Mouse (Mus musculus) liver, embryonic 14.5 days (tissue): ENCODE results near the gene Rragd. TPM values are rescaled to one million over a fixed set of nuclear protein-coding genes. Genes with fewer than 3 reads are reported as not detected.

ENCODE experiments used
- ATAC-seq: fragments of 200-750 bp; cut with Nextera tagmentation; 2 replicates; pipeline ENCODE4 v1.8.0; 2017; ENCODE audit warnings: moderate number of reproducible peaks, mild to moderate bottlenecking, moderate library complexity; ENCODE audit not compliant: insufficient read depth
- DNase-seq, 3 experiments: peaks; one replicate each; pipeline ENCODE4 v3.0.0-alpha.2; 2012 to 2013; ENCODE audit warnings: low read depth in 3 of 3, low spot score in 3 of 3
- H3K27ac ChIP-seq: fragments of 300-500 bp; sonication (generic); 2 replicates; pipeline ENCODE4 v1.5.1; 2014; ENCODE audit warnings: moderate library complexity, mild to moderate bottlenecking, control low read depth, inconsistent platforms
- H3K27me3 ChIP-seq: fragments of 300-500 bp; sonication (generic); 2 replicates; pipeline ENCODE4 v1.6.1; 2014; ENCODE audit warnings: mild to moderate bottlenecking, low read length, moderate library complexity; ENCODE audit not compliant: control insufficient read depth, insufficient read depth
- H3K36me3 ChIP-seq: fragments of 300-500 bp; sonication (generic); replicated peaks from 2 replicates; pipeline ENCODE4 v1.6.1; 2014; ENCODE audit warnings: low read depth; ENCODE audit not compliant: control insufficient read depth, insufficient read depth
- H3K4me1 ChIP-seq, 2 experiments: fragments of 200-500 bp in 1 of 2; fragments of 300-500 bp in 1 of 2; sonication (generic) in 1 of 2; replicated peaks; 2 replicates each; pipeline ENCODE4 v1.6.1; 2012 to 2014; ENCODE audit warnings: antibody characterized with exemption in 1 of 2, inconsistent platforms in 1 of 2, low read length in 1 of 2; ENCODE audit not compliant: control insufficient read depth in 2 of 2, insufficient read depth in 2 of 2
- H3K4me2 ChIP-seq: fragments of 300-500 bp; sonication (generic); 2 replicates; pipeline ENCODE4 v1.6.1; 2014; ENCODE audit warnings: low read depth, mild to moderate bottlenecking, control low read depth, moderate library complexity
- H3K4me3 ChIP-seq, 2 experiments: fragments of 200-500 bp in 1 of 2; fragments of 300-500 bp in 1 of 2; sonication (generic) in 1 of 2; 2 replicates each; pipeline ENCODE4 v1.5.1; 2012 to 2014; ENCODE audit warnings: low read depth in 2 of 2, low read length in 2 of 2, mild to moderate bottlenecking in 2 of 2, control low read depth in 1 of 2, inconsistent platforms in 1 of 2, moderate library complexity in 1 of 2; ENCODE audit not compliant: insufficient read depth in 1 of 2
- H3K9ac ChIP-seq: fragments of 300-500 bp; sonication (generic); replicated peaks from 2 replicates; pipeline ENCODE4 v1.6.1; 2014; ENCODE audit warnings: mild to moderate bottlenecking, control low read depth, moderate library complexity
- H3K9me3 ChIP-seq: fragments of 300-500 bp; sonication (generic); 2 replicates; pipeline ENCODE4 v1.6.1; 2016; ENCODE audit warnings: low read length, mixed read lengths; ENCODE audit not compliant: control insufficient read depth
- CTCF ChIP-seq: IDR thresholded peaks from 2 replicates; pipeline ENCODE4 v1.5.1; 2016; ENCODE audit warnings: antibody characterized with exemption, low read depth, control low read depth
- EP300 ChIP-seq: IDR thresholded peaks from 2 replicates; pipeline ENCODE4 v1.6.1; 2016; ENCODE audit warnings: antibody characterized with exemption, low read depth
- WGBS: fragments of 180-500 bp; shearing (Covaris S2); extraction: QIAGEN DNeasy Blood & Tissue Kit; methylation state at CpG from one replicate; pipeline ENCODE4 v1.1.7; 2014; ENCODE audit not compliant: insufficient replicate concordance; 5-methylcytosine and 5-hydroxymethylcytosine counted together
- polyA plus RNA-seq, 2 experiments: library from polyadenylated mRNA; depleted of rRNA in 1 of 2; stranded (reverse) in 1 of 2; unstranded in 1 of 2; fragments of >200 nt; fragmentation: Nextera tagmentation in 1 of 2; extraction: Ambion mirVana in 1 of 2; gene quantifications; 2 replicates each; pipeline versions ENCODE4 v1.2.1 to v1.2.3; 2012 to 2014

Rragd gene
- polyA plus RNA-seq, 2 experiments = 2.4 to 2.6 TPM

DNA sequence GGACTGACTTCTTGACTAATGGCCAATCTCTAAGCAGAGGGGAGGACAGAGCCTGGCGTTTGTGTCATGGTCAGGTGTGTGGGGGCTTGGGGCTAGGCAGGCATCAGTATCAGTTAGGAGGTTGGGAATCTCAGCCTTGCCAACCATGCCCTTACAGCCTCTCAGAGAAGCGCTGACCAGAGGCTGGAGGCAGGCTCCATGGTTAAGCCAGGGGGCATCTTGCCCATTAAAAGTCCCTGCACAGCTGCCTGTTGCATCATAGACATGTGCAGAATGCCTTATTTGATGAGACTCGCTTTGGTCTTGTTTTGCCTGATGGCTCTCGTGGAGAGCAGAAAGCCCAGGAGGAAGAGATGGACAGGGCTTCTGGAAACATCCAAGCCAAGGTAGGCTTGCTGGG, 80.1 kb downstream of the Rragd start, which contains the start of gene Gabrr2:
Gabrr2 (plus strand) TSS at position 19 of the 400 bp plus-strand sequence.
- Histone ChIP-seq H3K4me1 (no peaks in the 10 kb centered on the region), H3K27ac (no peak within 1 kb of the TSS), H3K36me3 (no peaks in the 10 kb centered on the region), H3K9ac (no peak within 1 kb of the TSS), H3K9me3 (no peaks in the 10 kb centered on the region), H3K4me3 (no peak within 1 kb of the TSS), H3K4me2 (no peak within 1 kb of the TSS), H3K27me3 (no peaks in the 10 kb centered on the region)
- 53% methylated on average over 4 of the region's 4 CpGs for WGBS
- TF ChIP-seq EP300 = no peak
- no peak for TF ChIP-seq CTCF
- DNase-seq (no peak), ATAC-seq (no peak)

DNA sequence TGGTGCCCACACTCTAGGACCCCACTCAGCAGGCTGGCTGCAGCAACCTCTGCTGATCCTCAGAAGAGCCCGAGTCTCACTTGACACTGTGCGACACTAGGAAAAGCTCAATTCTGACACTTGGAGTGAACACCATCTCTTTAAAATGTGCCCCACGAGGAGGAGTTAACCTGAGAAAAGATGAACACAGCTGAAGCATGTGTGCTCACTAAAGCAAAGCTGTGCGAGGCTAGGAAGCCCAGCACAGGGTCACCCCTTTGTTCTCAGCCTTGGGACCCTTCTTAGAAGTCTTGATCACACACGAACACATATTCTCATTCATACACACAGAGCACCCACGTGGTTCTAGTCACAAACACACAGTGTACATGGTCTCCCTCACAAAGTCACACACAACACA, 82.1 kb downstream of the Rragd start:
- Histone ChIP-seq H3K4me1 (no peaks in the 10 kb centered on the region), H3K9ac (no peak overlapping the region), H3K9me3 (no peaks in the 10 kb centered on the region), H3K4me2 (no peak overlapping the region), H3K4me3 (no peak overlapping the region), H3K27me3 (no peaks in the 10 kb centered on the region), H3K36me3 (no peaks in the 10 kb centered on the region), H3K27ac (no peak overlapping the region)
- ATAC-seq (no peak), DNase-seq (no peak)
- WGBS = 61% methylated on average over 6 of the region's 6 CpGs
- TF ChIP-seq EP300 (no peak), CTCF (no peak)

DNA sequence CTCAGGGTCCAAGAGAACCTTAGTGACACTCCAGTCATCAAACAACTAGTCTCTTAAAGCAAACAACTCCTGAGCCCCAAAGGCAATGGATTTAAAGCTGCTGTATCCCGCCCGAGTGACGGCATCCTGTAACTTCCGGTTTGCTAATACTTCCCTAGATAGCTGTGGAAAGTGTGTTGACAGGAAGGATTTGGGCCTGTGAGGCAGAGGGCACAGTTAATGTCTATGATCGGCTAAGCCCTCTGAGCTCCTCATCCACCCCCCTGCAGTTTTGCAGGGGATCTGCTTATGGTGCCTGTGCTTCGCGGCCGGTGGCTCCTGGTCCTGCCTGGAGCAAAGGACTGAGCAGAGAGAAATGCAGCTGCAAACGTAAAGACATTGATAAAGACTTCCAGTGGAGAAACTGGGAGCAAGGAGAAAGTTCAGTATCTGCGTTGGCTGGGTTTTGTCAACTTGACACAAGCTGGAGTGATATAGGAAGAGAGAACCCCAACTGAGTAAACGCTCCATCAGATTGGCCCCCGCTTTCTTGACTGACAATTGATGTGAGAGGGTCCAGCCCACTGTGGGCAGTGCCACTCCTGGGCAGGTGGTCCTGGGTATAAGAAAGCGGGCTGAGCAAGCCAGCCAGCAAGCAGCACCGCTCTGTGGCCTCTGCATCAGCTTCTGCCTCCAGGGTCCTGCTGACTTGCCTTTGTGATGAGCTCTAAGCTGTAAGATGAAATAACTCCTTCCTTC, 83.6 kb downstream of the Rragd start:
- no peaks in the 10 kb centered on the region for H3K4me1 ChIP-seq
- TF ChIP-seq CTCF (no peak), EP300 (no peak)
- H3K9ac ChIP-seq = no peak overlapping the region
- peak overlapping the region; percentile 26; the same call in 1 of the 2 replicates for H3K4me2 ChIP-seq
- no peak for ATAC-seq
- no peak overlapping the region for H3K4me3 ChIP-seq
- H3K27me3 ChIP-seq = no peaks in the 10 kb centered on the region
- no peak overlapping the region for H3K27ac ChIP-seq
- H3K9me3 ChIP-seq = no peaks in the 10 kb centered on the region
- H3K36me3 ChIP-seq = no peaks in the 10 kb centered on the region
- DNase-seq = no peak
- WGBS = 50% methylated on average over 14 of the region's 14 CpGs

DNA sequence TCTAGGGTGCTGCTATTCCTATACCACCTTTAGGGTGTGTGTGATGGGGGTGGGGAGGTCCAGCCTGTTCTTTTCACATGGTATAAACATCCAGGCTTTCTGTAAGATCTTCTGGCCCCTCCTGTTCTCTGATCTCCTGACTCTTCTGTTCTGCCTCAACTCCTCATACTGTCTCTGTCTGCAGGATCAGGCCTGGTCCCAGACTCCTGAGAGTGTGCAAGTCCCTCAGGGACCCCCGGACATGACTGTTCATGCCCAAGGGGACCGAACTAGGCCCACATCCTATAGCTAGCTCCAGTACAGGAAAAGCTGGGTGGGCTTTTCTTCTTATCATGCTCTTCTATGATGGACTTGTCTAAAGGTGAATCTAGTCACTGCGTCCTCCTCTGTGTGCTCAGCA, 84.5 kb downstream of the Rragd start:
- no peak for TF ChIP-seq CTCF
- no peak for TF ChIP-seq EP300
- Histone ChIP-seq H3K4me2 (no peak overlapping the region), H3K36me3 (no peaks in the 10 kb centered on the region), H3K9ac (no peak overlapping the region), H3K27me3 (no peaks in the 10 kb centered on the region), H3K9me3 (no peaks in the 10 kb centered on the region), H3K4me3 (no peak overlapping the region), H3K4me1 (peaks cover 2 to 5% of the 10 kb centered on the region in 2 experiments), H3K27ac (no peak overlapping the region)
- DNase-seq (no peak), ATAC-seq (no peak)
- WGBS = 69% methylated on average over 3 of the region's 3 CpGs

DNA sequence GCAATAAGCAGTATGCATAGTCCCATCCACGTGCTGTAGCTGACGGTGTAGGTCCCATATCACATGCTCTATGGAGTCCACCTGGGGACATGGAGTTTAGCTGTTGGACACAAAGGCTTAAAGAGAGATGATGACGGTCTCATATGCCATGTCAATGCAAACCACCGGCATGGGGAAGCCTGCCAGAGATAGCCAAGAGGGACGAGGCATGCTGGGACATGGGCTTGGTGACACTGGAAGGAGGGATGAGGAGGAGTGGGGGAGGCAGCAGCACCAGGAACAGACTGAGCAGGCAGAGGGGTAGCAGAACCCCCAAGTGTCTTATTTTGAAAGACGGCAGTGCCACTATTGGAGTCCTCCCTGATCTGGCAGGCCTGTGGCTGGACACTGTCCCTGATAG, 85.0 kb downstream of the Rragd start:
- ATAC-seq = no peak
- H3K27ac ChIP-seq = no peak overlapping the region

More for the DNA sequence above, 85.0 kb downstream of the Rragd start:
- WGBS = 62% methylated on average over 6 of the region's 6 CpGs
- no peak overlapping the region for H3K4me3 ChIP-seq
- TF ChIP-seq EP300 = no peak
- no peak for TF ChIP-seq CTCF
- no peak for DNase-seq
- no peaks in the 10 kb centered on the region for H3K36me3 ChIP-seq
- H3K27me3 ChIP-seq = no peaks in the 10 kb centered on the region
- H3K9ac ChIP-seq = no peak overlapping the region
- H3K4me1 ChIP-seq = peaks cover 7 to 10% of the 10 kb centered on the region in 2 experiments
- no peaks in the 10 kb centered on the region for H3K9me3 ChIP-seq
- no peak overlapping the region for H3K4me2 ChIP-seq
